8 mouse cellular contexts compared by ENCODE assay signal in genomic region chrX:50602881-50603280, GRCm38 (mm10).
DNase-seq lines count a peak whose midpoint lies in the region; ATAC-seq and TF ChIP-seq lines count a peak whose summit lies in the region.
"Not testable (repeated sequence)": the region's sequence is repeated elsewhere in the genome, so short reads cannot be mapped to it uniquely, and the experiment has no call there.

No protein-coding gene starts in this region.

- TF ChIP-seq POLR2A in brain, embryonic 14.5 days (IDR thresholded peaks at IDR 0.05; ENCODE audit: borderline replicate concordance, extremely low read depth, insufficient read depth, insufficient read length, poor library complexity, severe bottlenecking): not testable (repeated sequence)

- not testable (repeated sequence) for H3K27me3 ChIP-seq in forebrain, embryonic 12.5 days; heart, embryonic 16.5 days (ENCODE audit: control insufficient read depth, insufficient read depth, low read length); intestine, postnatal 0 days (replicated peaks; ENCODE audit: control insufficient read depth, insufficient read depth, low read length); liver, embryonic 12.5 days (replicated peaks); midbrain, embryonic 11.5 days (ENCODE audit: control insufficient read depth, insufficient read depth, low read length)

- 0 out of 2 replicates have a peak, but pooled peaks have one; percentile 33 for ATAC-seq in forebrain, embryonic 12.5 days (ENCODE audit: low FRiP score)
- peak; percentile 56; the same call in 1 of the 2 replicates for ATAC-seq in heart, embryonic 16.5 days (replicated peaks; ENCODE audit: extremely low read depth, insufficient read depth, low FRiP score)
- 0 out of 2 replicates have a peak, but pooled peaks have one; percentile 48 for ATAC-seq in intestine, postnatal 0 days
- ATAC-seq in liver, embryonic 12.5 days: peak; percentile 69
- ATAC-seq in midbrain, embryonic 11.5 days (ENCODE audit: low FRiP score): peak; percentile 66

- H3K36me3 ChIP-seq in forebrain, embryonic 12.5 days (replicated peaks): peaks cover 12% of the 10 kb centered on the region
- H3K36me3 ChIP-seq in heart, embryonic 16.5 days (ENCODE audit: control insufficient read depth, insufficient read depth); intestine, postnatal 0 days (ENCODE audit: control insufficient read depth, insufficient read depth); liver, embryonic 12.5 days; midbrain, embryonic 11.5 days (ENCODE audit: control insufficient read depth, insufficient read depth, low read length): not testable (repeated sequence)

- whole genome bisulfite sequencing in forebrain, embryonic 12.5 days: 70% methylated on average over 3 of the region's 3 CpGs
- WGBS in heart, embryonic 16.5 days: 41% methylated on average over 3 of the region's 3 CpGs
- WGBS in intestine, postnatal 0 days: 63% methylated on average over 3 of the region's 3 CpGs
- 55% methylated on average over 3 of the region's 3 CpGs for WGBS in liver, embryonic 12.5 days (ENCODE audit: insufficient replicate concordance)
- WGBS in midbrain, embryonic 11.5 days: 74% methylated on average over 3 of the region's 3 CpGs

- peak; percentile 54 for DNase-seq in CD4-positive, CD25-positive, alpha-beta regulatory T cell, adult 2 months (ENCODE audit: low read depth, low spot score)
- peak; percentile 91 for DNase-seq in brain, embryonic 14.5 days (ENCODE audit: low read depth)
- DNase-seq in midbrain, embryonic 11.5 days (ENCODE audit: low spot score, missing footprints): peak; percentile 94
- DNase-seq in retina, embryonic 14.5 days (ENCODE audit: low spot score): peak; percentile 82

- peak; percentile 34; the same call in 1 of the 2 replicates for TF ChIP-seq CTCF in brain, embryonic 14.5 days (IDR thresholded peaks at IDR 0.05; ENCODE audit: borderline replicate concordance, extremely low read depth, insufficient read depth, insufficient read length)
- peak; percentile 73 for TF ChIP-seq CTCF in intestine, postnatal 0 days (IDR thresholded peaks at IDR 0.05; ENCODE audit: low read depth)

- not testable (repeated sequence) for H3K4me1 ChIP-seq in forebrain, embryonic 12.5 days; heart, embryonic 16.5 days (ENCODE audit: control insufficient read depth, insufficient read depth, low read length); intestine, postnatal 0 days (replicated peaks; ENCODE audit: control insufficient read depth, insufficient read depth, low read length); liver, embryonic 12.5 days; midbrain, embryonic 11.5 days (ENCODE audit: control insufficient read depth, insufficient read depth, low read length)

- H3K9ac ChIP-seq in forebrain, embryonic 12.5 days; heart, embryonic 16.5 days (ENCODE audit: low read length); intestine, postnatal 0 days (ENCODE audit: low read depth, low read length); liver, embryonic 12.5 days; midbrain, embryonic 11.5 days (ENCODE audit: low read length): not testable (repeated sequence)

- not testable (repeated sequence) for H3K27ac ChIP-seq in forebrain, embryonic 12.5 days; heart, embryonic 16.5 days (ENCODE audit: low read length); intestine, postnatal 0 days (ENCODE audit: low read depth, low read length); liver, embryonic 12.5 days; midbrain, embryonic 11.5 days (ENCODE audit: low read depth, low read length)

- 0 out of 2 replicates have a peak overlapping the region, but pooled peaks have one; percentile 17 for H3K4me2 ChIP-seq in forebrain, embryonic 12.5 days
- peak overlapping the region; percentile 50; the same call in 1 of the 2 replicates for H3K4me2 ChIP-seq in heart, embryonic 16.5 days (ENCODE audit: low read depth, low read length)
- not testable (repeated sequence) for H3K4me2 ChIP-seq in intestine, postnatal 0 days (replicated peaks; ENCODE audit: low read depth)
- peak overlapping the region; percentile 51 for H3K4me2 ChIP-seq in liver, embryonic 12.5 days
- H3K4me2 ChIP-seq in midbrain, embryonic 11.5 days: peak overlapping the region; percentile 15; the same call in 1 of the 2 replicates

- not testable (repeated sequence) for H3K9me3 ChIP-seq in forebrain, embryonic 12.5 days; heart, embryonic 16.5 days (replicated peaks; ENCODE audit: control insufficient read depth, low read length); intestine, postnatal 0 days (ENCODE audit: control insufficient read depth); liver, embryonic 12.5 days (replicated peaks); midbrain, embryonic 11.5 days (ENCODE audit: control insufficient read depth, low read length)

- peak overlapping the region; percentile 19 for H3K4me3 ChIP-seq in forebrain, embryonic 12.5 days (replicated peaks)
- peak overlapping the region; percentile 38 for H3K4me3 ChIP-seq in heart, embryonic 16.5 days (ENCODE audit: low read length)
- peak overlapping the region; percentile 24; the same call in 1 of the 2 replicates for H3K4me3 ChIP-seq in intestine, postnatal 0 days (ENCODE audit: low read depth, low read length)
- H3K4me3 ChIP-seq in liver, embryonic 12.5 days: peak overlapping the region; percentile 36
- H3K4me3 ChIP-seq in midbrain, embryonic 11.5 days (ENCODE audit: low read depth, low read length): not testable (repeated sequence)
